Mouse (Mus musculus): ENCODE measurements at regions not wholly inside any gene's neighbourhood (a gene's known extent, or its start where the extent isn't known, plus 50 kb on each side); places are given as distances from the start of the nearest gene placed in this dataset.

GRCm38 (mm10) chr13:110578159-110578558 is 183.3 kb downstream of the Plk2 start:
- no peak for ATAC-seq (ENCODE audit: insufficient number of reproducible peaks, low FRiP score, low TSS enrichment)

- no peak for ATAC-seq (ENCODE audit: insufficient number of reproducible peaks, low FRiP score, low TSS enrichment)
Observed at GRCm38 (mm10) chr13:110580166-110580565, 185.3 kb downstream of the Plk2 start.

- ATAC-seq (ENCODE audit: insufficient number of reproducible peaks, low FRiP score, low TSS enrichment), result no peak
Observed at GRCm38 (mm10) chr13:110580570-110580969, 185.7 kb downstream of the Plk2 start.

- ATAC-seq (ENCODE audit: insufficient number of reproducible peaks, low FRiP score, low TSS enrichment), result no peak
Observed at GRCm38 (mm10) chr13:110584765-110585164, 189.9 kb downstream of the Plk2 start.

GRCm38 (mm10) chr13:110594630-110595029 is 199.8 kb downstream of the Plk2 start:
- no peak for ATAC-seq (ENCODE audit: insufficient number of reproducible peaks, low FRiP score, low TSS enrichment)

- no peak for ATAC-seq (ENCODE audit: insufficient number of reproducible peaks, low FRiP score, low TSS enrichment)
Observed at GRCm38 (mm10) chr13:110599666-110600065, 204.8 kb downstream of the Plk2 start.

GRCm38 (mm10) chr13:110600377-110600776 is 205.5 kb downstream of the Plk2 start:
- ATAC-seq (ENCODE audit: insufficient number of reproducible peaks, low FRiP score, low TSS enrichment), result no peak

- no peak for ATAC-seq (ENCODE audit: insufficient number of reproducible peaks, low FRiP score, low TSS enrichment)
Observed at GRCm38 (mm10) chr13:110601352-110601751, 206.5 kb downstream of the Plk2 start.

- ATAC-seq (ENCODE audit: insufficient number of reproducible peaks, low FRiP score, low TSS enrichment), result no peak
Observed at GRCm38 (mm10) chr13:110601840-110602239, 207.0 kb downstream of the Plk2 start.

GRCm38 (mm10) chr13:110602894-110603293 is 208.0 kb downstream of the Plk2 start:
- ATAC-seq (ENCODE audit: insufficient number of reproducible peaks, low FRiP score, low TSS enrichment), result no peak

GRCm38 (mm10) chr13:110619010-110619409 is 224.2 kb downstream of the Plk2 start:
- ATAC-seq (ENCODE audit: insufficient number of reproducible peaks, low FRiP score, low TSS enrichment), result no peak

- no peak for ATAC-seq (ENCODE audit: insufficient number of reproducible peaks, low FRiP score, low TSS enrichment)
Observed at GRCm38 (mm10) chr13:110627136-110627535, 232.3 kb downstream of the Plk2 start.

GRCm38 (mm10) chr13:110627732-110628131 is 232.9 kb downstream of the Plk2 start:
- no peak for ATAC-seq (ENCODE audit: insufficient number of reproducible peaks, low FRiP score, low TSS enrichment)

- no peak for ATAC-seq (ENCODE audit: insufficient number of reproducible peaks, low FRiP score, low TSS enrichment)
Observed at GRCm38 (mm10) chr13:110628201-110628600, 233.4 kb downstream of the Plk2 start.

- ATAC-seq (ENCODE audit: insufficient number of reproducible peaks, low FRiP score, low TSS enrichment), result no peak
Observed at GRCm38 (mm10) chr13:110633261-110633781, 238.5 kb downstream of the Plk2 start.

- no peak for ATAC-seq (ENCODE audit: insufficient number of reproducible peaks, low FRiP score, low TSS enrichment)
Observed at GRCm38 (mm10) chr13:110633899-110634298, 239.1 kb downstream of the Plk2 start.

- no peak for ATAC-seq (ENCODE audit: insufficient number of reproducible peaks, low FRiP score, low TSS enrichment)
Observed at GRCm38 (mm10) chr13:110642792-110643191, 247.9 kb downstream of the Plk2 start.

- peak; percentile 72; the same call in 1 of the 2 replicates for ATAC-seq (ENCODE audit: insufficient number of reproducible peaks, low FRiP score, low TSS enrichment)
Observed at GRCm38 (mm10) chr13:110643198-110643896, 248.5 kb downstream of the Plk2 start.

GRCm38 (mm10) chr13:110643897-110644213 is 249.0 kb downstream of the Plk2 start:
- no peak; the same call in 1 of the 2 replicates for ATAC-seq (ENCODE audit: insufficient number of reproducible peaks, low FRiP score, low TSS enrichment)

GRCm38 (mm10) chr13:110649378-110649777 is 254.5 kb downstream of the Plk2 start:
- ATAC-seq (ENCODE audit: insufficient number of reproducible peaks, low FRiP score, low TSS enrichment), result no peak

GRCm38 (mm10) chr13:110649870-110650497 is 255.1 kb downstream of the Plk2 start:
- ATAC-seq (ENCODE audit: insufficient number of reproducible peaks, low FRiP score, low TSS enrichment), result no peak

- ATAC-seq (ENCODE audit: insufficient number of reproducible peaks, low FRiP score, low TSS enrichment), result no peak
Observed at GRCm38 (mm10) chr13:110652201-110652600, 257.4 kb downstream of the Plk2 start.
